Mouse (Mus musculus) right cerebral cortex, postnatal 14 days (tissue): ENCODE data around the gene Pnpla1.

Source experiments
- DNase-seq: peaks from one replicate; pipeline ENCODE4 v3.0.0; 2022

Gene Pnpla1

DNA sequence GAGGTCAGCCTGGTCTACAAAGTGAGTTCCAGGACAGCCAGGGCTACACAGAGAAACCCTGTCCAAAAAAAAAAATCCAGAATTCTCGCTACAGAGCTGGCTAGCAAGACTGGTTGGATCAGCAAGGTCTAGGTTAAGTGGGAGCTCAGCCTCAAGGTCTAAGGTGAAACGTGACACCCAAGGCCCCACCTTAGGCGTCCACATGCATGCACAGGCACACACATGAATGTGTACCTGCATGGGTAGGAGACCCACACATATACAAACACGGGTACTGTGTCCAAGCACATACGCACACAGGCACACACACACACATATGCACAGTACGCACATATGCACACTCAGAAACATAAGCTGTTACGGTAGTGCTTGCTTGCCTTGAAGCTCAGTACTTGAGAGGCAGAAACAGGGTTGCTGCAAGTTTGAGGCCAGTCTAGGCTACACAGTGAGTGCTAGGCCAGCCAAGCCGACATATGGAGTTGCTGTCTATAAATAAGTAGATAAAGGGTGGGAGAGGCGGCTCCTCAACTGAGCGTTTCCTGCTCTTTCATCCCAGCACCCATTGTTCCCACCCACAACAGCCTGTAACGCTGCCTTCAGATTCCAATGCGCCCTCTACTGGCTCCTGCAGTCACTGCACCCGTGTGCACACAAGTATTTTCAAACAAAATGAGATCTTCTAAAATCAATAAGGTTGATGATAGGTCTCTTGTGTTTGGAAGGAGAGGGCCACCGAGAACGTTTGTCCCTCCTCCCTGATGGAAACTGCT lies 68.8 kb downstream of the Pnpla1 start:
- peak; percentile 59 for DNase-seq

- DNase-seq = no peak
Observed at GRCm38 (mm10) chr17:28928004-28928403, 69.8 kb downstream of the Pnpla1 start.

GRCm38 (mm10) chr17:28929369-28929768 lies 71.2 kb downstream of the Pnpla1 start:
- no peak for DNase-seq

DNA sequence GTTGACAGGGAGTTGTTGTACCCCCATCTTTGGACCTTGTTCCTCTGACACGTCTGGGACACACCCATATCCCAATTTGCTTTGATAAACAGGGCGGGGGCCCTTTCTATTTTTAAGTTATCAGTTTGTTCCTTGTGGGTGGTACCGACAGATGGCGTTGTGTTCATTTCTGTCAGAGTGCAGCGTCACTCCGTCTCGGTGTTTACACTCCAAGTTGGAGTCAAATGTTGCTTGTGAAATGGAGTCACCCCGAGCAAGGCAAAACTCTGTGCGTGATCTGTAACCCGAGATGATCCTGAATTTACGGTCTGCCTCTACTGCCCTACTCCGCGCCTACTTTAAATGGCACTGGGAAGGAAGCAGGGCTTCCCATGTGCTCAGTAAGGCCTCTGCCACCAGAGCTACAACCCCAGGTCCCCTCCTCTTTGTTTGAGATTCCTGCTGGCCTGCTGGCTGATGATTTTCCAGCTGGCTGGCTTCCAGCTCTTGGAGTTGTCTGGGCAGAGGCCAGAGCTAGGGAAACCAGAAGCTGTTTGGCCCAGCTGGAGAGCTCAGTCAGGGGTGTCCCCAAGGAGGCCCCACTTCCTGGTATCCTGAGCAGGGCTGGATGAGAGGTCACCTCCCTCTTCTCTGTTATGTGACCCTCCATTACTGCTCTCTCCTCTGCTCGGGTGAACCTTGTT lies 72.3 kb downstream of the Pnpla1 start:
- peak; percentile 69 for DNase-seq

DNA sequence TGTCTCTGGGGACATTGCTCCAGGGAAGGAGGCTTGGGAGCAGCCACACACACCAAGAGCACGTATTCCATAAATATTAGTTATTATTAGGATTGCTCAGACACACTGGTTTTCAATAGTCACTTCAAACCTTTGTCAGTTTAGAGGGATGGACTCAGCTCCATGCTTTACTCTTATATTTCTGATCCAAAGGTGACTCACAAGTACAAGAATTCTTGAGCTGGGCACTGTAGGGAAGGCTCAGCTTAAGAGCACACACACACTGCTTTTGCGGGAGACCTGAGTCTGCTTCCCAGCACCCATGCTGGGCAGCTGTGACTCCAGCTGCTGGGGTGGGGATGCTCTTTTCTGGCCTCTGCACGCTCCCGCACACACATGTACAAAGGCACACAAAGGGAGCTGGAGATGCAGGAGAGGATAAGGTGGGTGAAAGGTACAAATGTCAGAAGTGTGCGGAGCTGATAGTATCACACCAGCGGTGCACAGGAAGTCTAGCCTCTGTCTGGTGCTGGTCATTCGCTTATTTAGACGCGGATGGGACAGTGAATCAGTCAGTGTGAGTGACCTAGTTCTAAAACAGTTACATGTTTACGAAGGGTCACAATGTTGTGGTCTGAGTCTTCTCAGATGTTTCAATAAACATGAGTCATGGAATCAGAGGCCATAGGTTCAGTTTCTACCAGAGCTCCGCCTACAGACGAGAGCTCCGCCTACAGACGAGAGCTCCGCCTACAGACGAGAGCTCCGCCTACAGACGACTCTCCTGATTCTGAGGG lies 73.4 kb downstream of the Pnpla1 start:
- no peak for DNase-seq

DNA sequence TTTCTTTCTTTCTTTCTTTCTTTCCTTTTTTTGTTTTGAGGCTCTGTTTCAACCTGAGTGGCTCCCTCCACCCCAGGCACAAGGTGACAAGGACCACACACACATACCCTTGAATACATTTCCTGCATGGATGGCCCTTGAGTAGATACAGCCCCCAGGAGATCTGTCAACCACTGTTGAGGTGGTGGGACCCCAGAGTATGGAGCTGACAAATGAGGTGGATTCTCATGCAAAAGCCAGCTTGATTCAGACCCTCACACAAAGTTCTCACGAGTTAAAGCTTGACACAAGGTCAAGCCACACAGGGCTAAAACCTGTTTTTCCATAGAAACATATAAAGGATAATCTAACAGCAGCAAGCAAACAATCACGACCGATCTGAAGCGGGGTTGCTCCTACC lies 74.1 kb downstream of the Pnpla1 start:
- no peak for DNase-seq

- no peak for DNase-seq
Observed at GRCm38 (mm10) chr17:28934120-28934916, 76.1 kb downstream of the Pnpla1 start.

- DNase-seq = no peak
Observed at GRCm38 (mm10) chr17:28936133-28936532, 77.9 kb downstream of the Pnpla1 start.

DNA sequence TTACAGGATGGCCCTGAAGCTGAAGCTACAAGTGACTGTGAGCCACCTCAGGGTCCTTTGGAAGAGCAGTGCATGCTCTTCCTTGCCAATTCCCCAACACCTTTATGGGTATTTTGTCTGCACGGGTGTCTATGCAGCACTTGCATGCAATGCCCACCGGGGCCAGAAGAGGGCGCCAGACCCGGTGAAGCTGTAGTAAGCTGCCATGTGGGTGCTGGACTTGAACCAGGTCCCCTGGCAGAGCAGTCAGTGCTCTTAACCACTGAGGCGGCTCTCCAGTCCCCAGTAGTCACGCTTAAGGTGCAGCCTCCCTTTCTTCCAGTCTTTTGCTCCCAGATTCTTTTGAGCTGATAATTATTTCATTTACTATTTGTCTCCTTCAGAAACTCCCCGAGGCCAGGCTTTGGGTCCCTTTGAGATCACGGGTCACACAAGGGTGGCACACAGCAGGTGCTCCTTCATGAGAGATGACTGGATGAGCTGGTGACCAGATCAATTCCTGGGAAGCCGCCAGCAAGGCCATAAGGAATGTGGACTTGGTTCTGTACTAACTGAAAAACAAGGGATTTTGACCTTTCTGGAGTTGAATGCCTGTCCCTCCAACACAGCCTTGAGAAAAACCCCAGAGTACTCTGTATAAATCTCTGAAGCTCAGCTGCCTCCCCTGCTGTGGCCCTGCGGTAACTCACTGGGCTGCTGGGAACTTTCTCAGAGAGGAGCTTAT lies 78.6 kb downstream of the Pnpla1 start:
- DNase-seq = peak; percentile 57
